ENCODE assay signal across 12 mouse cellular contexts in the genomic region with DNA sequence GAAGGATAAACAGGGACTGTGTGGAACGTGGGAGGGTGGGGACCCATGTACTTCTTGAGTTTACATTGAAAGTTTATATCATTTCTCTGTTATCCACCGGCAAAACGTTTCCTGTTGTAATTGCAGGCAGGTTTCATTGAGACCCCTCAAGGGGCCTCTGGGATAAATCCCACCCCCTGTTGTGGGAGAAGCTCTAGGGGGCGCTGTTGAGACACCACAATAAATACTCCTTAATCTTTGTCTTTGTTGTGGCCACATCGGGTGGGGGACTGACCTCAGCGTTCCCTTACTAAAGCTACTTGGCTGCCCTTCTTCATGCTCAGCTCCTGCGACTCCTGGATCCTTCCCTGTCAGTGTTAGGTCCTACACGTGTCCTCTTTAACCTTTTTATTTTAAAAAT. TPM values are rescaled to one million over a fixed set of nuclear protein-coding genes. Genes with fewer than 3 reads are reported as not detected.
DNase-seq lines count a peak whose midpoint lies in the region; ATAC-seq and TF ChIP-seq lines count a peak whose summit lies in the region.
"Had no signal": no experiment of that assay in that cellular context is flagged by ENCODE, and none has a peak within 500 bp of the region (broad histone marks: within the 10 kb centered on the region; RNA-seq: fewer than 3 reads in every experiment).

No protein-coding gene starts in this region.

- no peak overlapping the region for H3K9ac ChIP-seq in ES-Bruce4 (ENCODE audit: low read depth, poor library complexity, severe bottlenecking)
- H3K9ac ChIP-seq: limb, embryonic 12.5 days had no signal

- peak; percentile 31 for DNase-seq in CD4-positive, CD25-positive, alpha-beta regulatory T cell, adult 2 months (ENCODE audit: low read depth, low spot score)
- no peak for DNase-seq in left cerebral cortex, adult 2 months (ENCODE audit: extremely low spot score in 1 of 2, low spot score in 2 of 2)
- DNase-seq in left cerebral cortex, adult 9 months (ENCODE audit: low spot score in 2 of 2): no peak
- DNase-seq in right cerebral cortex, adult 18-20 months: no peak
- no peak for DNase-seq in frontal cortex, adult 2 months (ENCODE audit: extremely low spot score in 1 of 2, low spot score in 1 of 2)
- DNase-seq: heart, adult 11 months; thymus, postnatal 36 days had no signal

- no peaks in the 10 kb centered on the region for H3K4me1 ChIP-seq in ES-Bruce4 (ENCODE audit: control insufficient read depth, insufficient read depth, low read length)
- H3K4me1 ChIP-seq: forebrain, embryonic 10.5 days had no signal

- TF ChIP-seq CTCF in left cerebral cortex, adult 2 months (IDR thresholded peaks at IDR 0.05): peak; percentile 39
- TF ChIP-seq CTCF in ES-Bruce4 (IDR thresholded peaks at IDR 0.05; ENCODE audit: low read depth, low read length): peak; percentile 14

- no peaks in the 10 kb centered on the region for H3K27me3 ChIP-seq in ES-Bruce4 (ENCODE audit: control insufficient read depth, insufficient read depth, low read length, poor library complexity, severe bottlenecking)
- H3K27me3 ChIP-seq: limb, embryonic 12.5 days had no signal

- no peak overlapping the region for H3K4me3 ChIP-seq in left cerebral cortex, adult 2 months
- no peak overlapping the region for H3K4me3 ChIP-seq in ES-Bruce4 (ENCODE audit: low read depth, low read length)
- H3K4me3 ChIP-seq: forebrain, embryonic 10.5 days; limb, embryonic 12.5 days had no signal

- ATAC-seq in CD4-positive, CD25-positive, alpha-beta regulatory T cell, adult 4 months: no peak
- ATAC-seq in granulocyte monocyte progenitor cell, adult 5-6 weeks (replicated peaks; ENCODE audit: poor library complexity, severe bottlenecking): peak; percentile 40; the same call in 1 of the 2 replicates

- no peaks in the 10 kb centered on the region for H3K36me3 ChIP-seq in ES-Bruce4 (ENCODE audit: control insufficient read depth, insufficient read depth, low read length, poor library complexity, severe bottlenecking)
- H3K36me3 ChIP-seq: forebrain, embryonic 10.5 days; limb, embryonic 12.5 days had no signal

- TF ChIP-seq EP300 in ES-Bruce4 (IDR thresholded peaks at IDR 0.05; ENCODE audit: insufficient read depth, low read depth, low read length): no peak

- no peak overlapping the region for H3K27ac ChIP-seq in left cerebral cortex, adult 2 months
- no peak overlapping the region for H3K27ac ChIP-seq in ES-Bruce4 (ENCODE audit: insufficient read depth, low read length)
- H3K27ac ChIP-seq: forebrain, embryonic 10.5 days; limb, embryonic 12.5 days had no signal

- no peaks in the 10 kb centered on the region for H3K9me3 ChIP-seq in ES-Bruce4 (replicated peaks; ENCODE audit: control insufficient read depth, insufficient read depth, low read length, poor library complexity, severe bottlenecking)
- H3K9me3 ChIP-seq: forebrain, embryonic 10.5 days; limb, embryonic 12.5 days had no signal

- no peak for TF ChIP-seq POLR2A in ES-Bruce4 (IDR thresholded peaks at IDR 0.05; ENCODE audit: insufficient read depth, low read length)

- intact Hi-C loops in left cerebral cortex, adult 2 months (cut with DNase I): no loop called here

RNA-seq across cellular contexts. Expression of gene BC048403, which starts 19.4 kb away (rescaled TPM):
- polyA plus RNA-seq in CD4-positive, CD25-positive, alpha-beta regulatory T cell, adult 4 months (2017; shearing (Covaris generic)): 1 to 10 TPM; 4.1 to 5.5 TPM
- total RNA-seq in left cerebral cortex, adult 2 months (2021): 10 to 100 TPM in 1 of 2 experiments, 1 to 10 TPM in 1; 9.9 to 10.4 TPM
- polyA plus RNA-seq in ES-Bruce4 (2011; ENCODE audit: insufficient read depth, insufficient read length, low read depth, missing spikeins): 14.9 and 15.9 TPM in 2 replicates
- total RNA-seq in granulocyte monocyte progenitor cell, adult 5-6 weeks (2014; fragmentation: Nextera tagmentation): 10.4 and 12.0 TPM in 2 replicates
- total RNA-seq in granulocyte monocyte progenitor cell, adult 5-6 weeks (2017): 2.8 and 4.8 TPM in 2 replicates
- 6.5 and 7.2 TPM in 2 replicates for polyA plus RNA-seq in frontal cortex, adult 2 months (2012; rRNA removed)
